Mouse (Mus musculus): ENCODE measurements at regions not wholly inside any gene's neighbourhood (a gene's known extent, or its start where the extent isn't known, plus 50 kb on each side); places are given as distances from the start of the nearest gene placed in this dataset.

DNA sequence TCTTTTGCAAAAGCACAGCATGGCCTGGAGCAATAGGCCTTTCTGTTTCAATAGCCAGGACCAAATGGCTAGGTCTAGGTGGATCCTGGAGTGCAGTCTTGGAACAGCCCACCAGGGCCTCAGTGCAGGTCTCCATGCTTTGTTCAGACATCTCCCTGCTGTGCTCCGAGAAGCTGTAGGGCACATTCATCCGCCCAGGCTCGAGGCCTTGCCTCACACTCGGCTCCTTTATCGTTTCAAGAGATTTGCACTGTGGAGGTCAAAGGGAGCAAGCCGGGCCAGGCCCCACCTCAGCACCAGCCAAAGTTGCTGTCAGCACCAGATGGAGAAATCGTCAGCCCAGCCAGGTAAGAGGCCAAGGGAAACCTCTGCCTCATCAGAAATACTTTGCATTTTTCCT is 160.3 kb downstream of the Gm10260 start:
- no peak for DNase-seq (ENCODE audit: extremely low spot score in 1 of 2, low spot score in 2 of 2)
- H3K4me3 ChIP-seq: no peak overlapping the region
- no peak for TF ChIP-seq CTCF (IDR thresholded peaks at IDR 0.05)
- intact Hi-C loops (cut with DNase I): no loop called here
- H3K27ac ChIP-seq: no peak overlapping the region

DNA sequence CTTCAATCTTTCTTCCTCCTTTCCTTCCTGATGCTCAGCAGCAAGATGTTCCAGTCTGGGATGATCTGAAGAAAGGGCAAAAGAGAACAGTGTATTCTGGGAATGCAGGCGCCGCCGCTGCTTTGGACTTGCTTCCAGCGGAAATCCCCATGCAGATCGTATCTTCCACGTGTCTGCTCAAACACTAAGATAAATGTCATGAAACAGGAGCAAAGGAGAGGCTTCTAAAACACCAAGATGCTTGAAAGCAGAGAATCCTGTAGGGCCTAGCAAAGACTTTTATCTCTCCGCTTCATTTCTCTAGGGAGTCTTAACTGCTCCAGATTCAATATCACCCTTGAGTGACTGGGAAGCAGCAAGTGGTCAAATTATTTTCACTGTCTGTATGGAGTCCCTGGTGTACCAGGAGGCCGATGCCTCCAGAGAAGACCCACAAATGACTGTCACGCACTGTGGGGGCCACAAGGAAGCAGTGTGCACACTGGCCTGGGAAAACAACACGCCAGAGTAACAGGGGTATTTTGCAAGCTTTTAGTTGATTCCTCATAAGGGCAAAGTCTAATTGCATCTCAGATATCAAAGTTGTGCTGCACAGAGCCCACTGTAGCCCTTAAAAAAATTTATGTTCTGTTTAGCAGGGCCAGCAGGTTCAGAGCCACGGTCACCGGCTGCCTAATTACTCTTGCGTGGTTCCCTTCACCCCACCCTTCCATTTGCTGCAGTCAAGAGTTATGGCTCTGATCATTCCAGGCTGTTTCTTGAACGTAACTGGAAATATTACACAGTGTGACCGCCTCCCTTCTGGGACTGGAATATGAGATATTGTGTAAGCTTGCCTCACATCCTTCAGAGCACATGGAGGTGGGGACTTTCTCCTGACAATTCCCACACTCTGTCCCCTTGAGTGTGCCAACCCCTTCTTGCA is 161.7 kb downstream of the Gm10260 start:
- intact Hi-C loops (cut with DNase I): no loop called here
- H3K4me3 ChIP-seq: no peak overlapping the region
- DNase-seq (ENCODE audit: extremely low spot score in 1 of 2, low spot score in 2 of 2): no peak
- TF ChIP-seq CTCF (IDR thresholded peaks at IDR 0.05): no peak
- H3K27ac ChIP-seq: peak overlapping the region; percentile 21; the same call in 1 of the 2 replicates

DNA sequence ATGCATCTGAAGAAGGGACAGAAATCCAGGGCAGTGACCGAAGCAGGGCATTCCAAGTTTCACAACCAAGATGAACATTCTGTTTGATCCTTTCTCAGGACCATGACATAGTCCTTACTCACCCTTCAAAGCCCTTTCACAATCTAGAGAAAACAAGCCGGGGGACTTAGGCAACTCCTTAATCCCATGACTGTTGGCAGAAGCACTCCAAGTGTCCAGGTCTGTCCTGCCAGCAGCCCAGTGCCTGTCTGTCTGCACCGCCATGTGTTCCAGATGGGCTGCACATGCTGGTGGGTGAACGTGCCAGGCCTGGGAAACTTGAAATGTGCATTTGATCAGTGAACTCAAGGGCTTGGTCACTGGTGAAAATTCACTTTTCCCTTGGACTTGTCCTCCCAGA is 165.6 kb downstream of the Gm10260 start:
- DNase-seq (ENCODE audit: extremely low spot score in 1 of 2, low spot score in 2 of 2): no peak
- no peak for TF ChIP-seq CTCF (IDR thresholded peaks at IDR 0.05)

DNA sequence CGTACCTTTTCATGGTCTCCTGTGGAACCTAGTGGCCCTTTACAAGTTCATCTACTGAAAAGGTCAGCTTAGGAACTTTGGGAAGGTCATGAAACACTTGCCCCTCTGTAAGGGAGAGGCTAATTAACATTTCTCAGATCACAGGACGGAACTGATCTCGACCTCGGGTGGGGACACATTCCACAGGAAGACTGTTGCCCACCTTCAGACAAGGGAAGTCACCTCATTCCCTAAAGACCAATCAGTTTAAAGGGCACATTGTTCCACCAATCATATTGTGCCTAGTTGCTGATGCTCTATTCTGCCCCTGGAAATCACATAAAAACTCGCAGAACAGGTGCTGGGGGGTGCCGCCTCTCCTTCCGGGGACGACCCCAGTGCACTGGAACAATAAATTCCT is 170.8 kb downstream of the Gm10260 start:
- no peak for TF ChIP-seq CTCF (IDR thresholded peaks at IDR 0.05)
- no peak for DNase-seq (ENCODE audit: extremely low spot score in 1 of 2, low spot score in 2 of 2)
- intact Hi-C loops (cut with DNase I): no loop called here
- Histone ChIP-seq H3K27ac (no peak overlapping the region), H3K4me3 (no peak overlapping the region)

More for the DNA sequence above, 165.6 kb downstream of the Gm10260 start:
- intact Hi-C loops (cut with DNase I): no loop called here
- no peak overlapping the region for H3K4me3 ChIP-seq
- H3K27ac ChIP-seq: no peak overlapping the region

DNA sequence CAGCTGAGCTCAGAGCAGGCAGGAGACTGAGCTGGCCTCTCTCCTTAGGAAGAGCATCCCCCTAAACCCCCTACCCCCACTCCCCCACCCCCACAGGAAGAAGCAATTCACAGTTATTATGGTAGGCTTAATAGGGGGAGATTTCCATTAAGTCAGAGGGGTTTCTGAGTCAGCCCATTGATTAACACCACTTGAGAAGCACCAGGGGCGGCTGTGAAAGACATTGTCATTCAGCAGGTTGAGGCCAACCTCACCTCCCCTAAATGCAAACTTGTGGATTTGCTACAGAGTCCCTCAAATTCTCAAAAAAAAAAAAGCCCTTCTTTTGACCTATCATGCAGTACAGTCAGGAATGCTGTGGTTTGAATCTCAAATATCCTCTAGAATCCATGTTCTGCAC is 172.3 kb downstream of the Gm10260 start:
- TF ChIP-seq CTCF (IDR thresholded peaks at IDR 0.05): no peak
- intact Hi-C loops (cut with DNase I): no loop called here
- no peak overlapping the region for H3K4me3 ChIP-seq
- H3K27ac ChIP-seq: no peak overlapping the region
- DNase-seq (ENCODE audit: extremely low spot score in 1 of 2, low spot score in 2 of 2): no peak

GRCm38 (mm10) chr13:97587088-97587487 is 173.3 kb downstream of the Gm10260 start:
- peak; percentile 13 for TF ChIP-seq CTCF (IDR thresholded peaks at IDR 0.05)
- no peak overlapping the region for H3K27ac ChIP-seq
- H3K4me3 ChIP-seq: no peak overlapping the region
- intact Hi-C loops (cut with DNase I): no loop called here
- no peak for DNase-seq (ENCODE audit: extremely low spot score in 1 of 2, low spot score in 2 of 2)

DNA sequence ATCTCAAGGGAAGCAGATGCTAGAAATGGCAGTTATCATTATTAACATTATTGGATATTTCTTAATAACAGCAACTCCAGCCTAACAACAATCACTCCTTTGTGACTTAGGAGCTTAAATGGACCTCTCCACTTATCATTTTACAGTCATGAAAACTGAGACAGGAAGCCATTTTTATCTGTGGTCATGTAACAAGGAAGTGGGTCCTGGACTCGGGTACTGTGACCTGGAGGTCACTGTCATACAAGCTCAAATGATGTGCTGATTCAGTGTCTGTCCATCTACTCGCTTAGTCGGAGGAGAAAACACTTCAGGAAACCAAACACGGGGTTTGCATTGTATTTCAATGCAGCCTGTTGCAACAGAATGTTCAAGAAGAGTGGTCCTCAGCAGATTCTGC is 176.4 kb downstream of the Gm10260 start:
- no peak overlapping the region for H3K4me3 ChIP-seq
- no peak for DNase-seq (ENCODE audit: extremely low spot score in 1 of 2, low spot score in 2 of 2)
- no peak overlapping the region for H3K27ac ChIP-seq
- TF ChIP-seq CTCF (IDR thresholded peaks at IDR 0.05): no peak
- intact Hi-C loops (cut with DNase I): no loop called here

- no peak for TF ChIP-seq CTCF (IDR thresholded peaks at IDR 0.05)
- Histone ChIP-seq H3K27ac (no peak overlapping the region), H3K4me3 (no peak overlapping the region)
- intact Hi-C loops (cut with DNase I): no loop called here
- no peak for DNase-seq (ENCODE audit: extremely low spot score in 1 of 2, low spot score in 2 of 2)
Observed at GRCm38 (mm10) chr13:97581380-97581779, 179.1 kb downstream of the Gm10260 start.

DNA sequence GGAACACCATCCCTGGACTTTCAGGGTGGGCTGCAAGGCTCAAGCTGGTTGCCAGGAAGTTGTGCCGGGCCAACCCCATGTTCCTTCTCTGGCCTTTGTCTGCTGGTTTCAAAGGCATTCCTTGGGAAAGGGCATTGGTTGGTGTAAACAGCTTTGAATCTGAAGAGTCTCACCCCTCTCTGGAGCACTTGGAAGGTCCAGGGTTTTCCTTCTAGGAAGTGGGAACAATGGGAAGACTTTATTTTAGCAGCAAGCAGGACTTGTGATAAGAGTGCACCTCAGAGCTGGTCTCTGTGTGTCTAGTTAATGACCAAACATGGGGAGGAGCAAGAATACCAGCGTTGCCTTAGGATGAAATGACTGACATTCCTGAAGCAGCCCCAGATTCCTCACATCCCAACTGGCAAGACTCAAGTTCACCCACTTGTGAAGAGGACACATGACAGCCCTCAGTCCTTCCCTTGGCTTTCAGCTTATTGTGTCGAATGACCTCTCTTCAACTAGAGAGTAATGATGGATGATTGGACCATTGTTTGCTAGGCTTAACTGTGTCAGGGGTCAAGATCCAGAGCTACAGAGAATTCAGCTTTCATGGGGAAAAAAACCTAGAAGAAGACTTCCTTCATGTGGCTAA is 180.1 kb downstream of the Gm10260 start:
- peak overlapping the region; percentile 47 for H3K27ac ChIP-seq
- no peak for TF ChIP-seq CTCF (IDR thresholded peaks at IDR 0.05)
- H3K4me3 ChIP-seq: no peak overlapping the region
- intact Hi-C loops (cut with DNase I): no loop called here
- no peak for DNase-seq (ENCODE audit: extremely low spot score in 1 of 2, low spot score in 2 of 2)

- DNase-seq (ENCODE audit: extremely low spot score in 1 of 2, low spot score in 2 of 2): no peak
- TF ChIP-seq CTCF (IDR thresholded peaks at IDR 0.05): no peak
- intact Hi-C loops (cut with DNase I): no loop called here
Observed at GRCm38 (mm10) chr13:97578595-97578994, 181.8 kb downstream of the Gm10260 start.

GRCm38 (mm10) chr13:97577081-97577785 is 183.2 kb downstream of the Gm10260 start:
- Histone ChIP-seq H3K4me3 (no peak overlapping the region), H3K27ac (no peak overlapping the region)
- intact Hi-C loops (cut with DNase I): no loop called here
- no peak for TF ChIP-seq CTCF (IDR thresholded peaks at IDR 0.05)
- DNase-seq (ENCODE audit: extremely low spot score in 1 of 2, low spot score in 2 of 2): no peak

More at GRCm38 (mm10) chr13:97578595-97578994, 181.8 kb downstream of the Gm10260 start:
- H3K4me3 ChIP-seq: no peak overlapping the region
- no peak overlapping the region for H3K27ac ChIP-seq

DNA sequence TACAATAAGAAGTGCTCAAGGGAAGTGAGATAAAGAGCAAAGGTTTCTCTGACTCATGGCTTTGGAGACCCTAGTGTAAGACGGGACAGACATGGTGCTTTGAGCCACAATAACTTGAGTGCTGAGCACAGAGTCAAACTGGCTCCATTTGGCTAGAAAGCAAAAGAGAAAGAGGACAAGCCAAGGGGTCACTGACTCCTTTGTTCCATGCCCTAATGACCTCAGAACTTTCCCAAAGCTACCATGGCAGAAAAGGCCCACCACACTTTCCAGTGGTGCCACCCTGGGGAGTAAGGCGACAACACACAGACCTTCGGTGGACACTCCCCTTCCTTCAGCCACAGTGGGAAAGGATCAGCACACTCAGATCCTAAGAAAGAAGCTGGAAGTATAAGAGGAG is 186.8 kb downstream of the Gm10260 start:
- TF ChIP-seq CTCF (IDR thresholded peaks at IDR 0.05): no peak
- H3K4me3 ChIP-seq: no peak overlapping the region
- intact Hi-C loops (cut with DNase I): no loop called here
- DNase-seq (ENCODE audit: extremely low spot score in 1 of 2, low spot score in 2 of 2): no peak
- H3K27ac ChIP-seq: no peak overlapping the region

Data from left cerebral cortex, adult 2 months (tissue).